Mouse (Mus musculus) liver, embryonic 14.5 days (tissue): Measurements from ENCODE around the gene Mon1a. TPM values are rescaled to one million over a fixed set of nuclear protein-coding genes. Genes with fewer than 3 reads are reported as not detected.
A peak's percentile ranks its signal among the peaks of the same experiment; 100 is the strongest.

Source experiments
- ATAC-seq: fragments of 200-750 bp; cut with Nextera tagmentation; 2 replicates; pipeline ENCODE4 v1.8.0; 2017; ENCODE audit warnings: moderate number of reproducible peaks, mild to moderate bottlenecking, moderate library complexity; ENCODE audit not compliant: insufficient read depth
- DNase-seq, 3 experiments: peaks; one replicate each; pipeline ENCODE4 v3.0.0-alpha.2; 2012 to 2013; ENCODE audit warnings: low read depth in 3 of 3, low spot score in 3 of 3
- H3K27ac ChIP-seq: fragments of 300-500 bp; sonication (generic); 2 replicates; pipeline ENCODE4 v1.5.1; 2014; ENCODE audit warnings: moderate library complexity, mild to moderate bottlenecking, control low read depth, inconsistent platforms
- H3K27me3 ChIP-seq: fragments of 300-500 bp; sonication (generic); 2 replicates; pipeline ENCODE4 v1.6.1; 2014; ENCODE audit warnings: mild to moderate bottlenecking, low read length, moderate library complexity; ENCODE audit not compliant: control insufficient read depth, insufficient read depth
- H3K36me3 ChIP-seq: fragments of 300-500 bp; sonication (generic); replicated peaks from 2 replicates; pipeline ENCODE4 v1.6.1; 2014; ENCODE audit warnings: low read depth; ENCODE audit not compliant: control insufficient read depth, insufficient read depth
- H3K4me1 ChIP-seq, 2 experiments: fragments of 200-500 bp in 1 of 2; fragments of 300-500 bp in 1 of 2; sonication (generic) in 1 of 2; replicated peaks; 2 replicates each; pipeline ENCODE4 v1.6.1; 2012 to 2014; ENCODE audit warnings: antibody characterized with exemption in 1 of 2, inconsistent platforms in 1 of 2, low read length in 1 of 2; ENCODE audit not compliant: control insufficient read depth in 2 of 2, insufficient read depth in 2 of 2
- H3K4me2 ChIP-seq: fragments of 300-500 bp; sonication (generic); 2 replicates; pipeline ENCODE4 v1.6.1; 2014; ENCODE audit warnings: low read depth, mild to moderate bottlenecking, control low read depth, moderate library complexity
- H3K4me3 ChIP-seq, 2 experiments: fragments of 200-500 bp in 1 of 2; fragments of 300-500 bp in 1 of 2; sonication (generic) in 1 of 2; 2 replicates each; pipeline ENCODE4 v1.5.1; 2012 to 2014; ENCODE audit warnings: low read depth in 2 of 2, low read length in 2 of 2, mild to moderate bottlenecking in 2 of 2, control low read depth in 1 of 2, inconsistent platforms in 1 of 2, moderate library complexity in 1 of 2; ENCODE audit not compliant: insufficient read depth in 1 of 2
- H3K9ac ChIP-seq: fragments of 300-500 bp; sonication (generic); replicated peaks from 2 replicates; pipeline ENCODE4 v1.6.1; 2014; ENCODE audit warnings: mild to moderate bottlenecking, control low read depth, moderate library complexity
- H3K9me3 ChIP-seq: fragments of 300-500 bp; sonication (generic); 2 replicates; pipeline ENCODE4 v1.6.1; 2016; ENCODE audit warnings: low read length, mixed read lengths; ENCODE audit not compliant: control insufficient read depth
- CTCF ChIP-seq: IDR thresholded peaks from 2 replicates; pipeline ENCODE4 v1.5.1; 2016; ENCODE audit warnings: antibody characterized with exemption, low read depth, control low read depth
- EP300 ChIP-seq: IDR thresholded peaks from 2 replicates; pipeline ENCODE4 v1.6.1; 2016; ENCODE audit warnings: antibody characterized with exemption, low read depth
- WGBS: fragments of 180-500 bp; shearing (Covaris S2); extraction: QIAGEN DNeasy Blood & Tissue Kit; methylation state at CpG from one replicate; pipeline ENCODE4 v1.1.7; 2014; ENCODE audit not compliant: insufficient replicate concordance; 5-methylcytosine and 5-hydroxymethylcytosine counted together
- polyA plus RNA-seq, 2 experiments: library from polyadenylated mRNA; depleted of rRNA in 1 of 2; stranded (reverse) in 1 of 2; unstranded in 1 of 2; fragments of >200 nt; fragmentation: Nextera tagmentation in 1 of 2; extraction: Ambion mirVana in 1 of 2; gene quantifications; 2 replicates each; pipeline versions ENCODE4 v1.2.1 to v1.2.3; 2012 to 2014

Mon1a gene
- polyA plus RNA-seq, 2 experiments, result 3.8 to 4.0 TPM

GRCm38 (mm10) chr9:107906967-107907800 lies 19.2 kb downstream of the Mon1a start:
- no peak overlapping the region for H3K27ac ChIP-seq
- peak overlapping the region; percentile 58 for H3K4me2 ChIP-seq
- no peak overlapping the region for H3K9ac ChIP-seq
- TF ChIP-seq CTCF, result no peak
- no peak for TF ChIP-seq EP300
- no peak for ATAC-seq
- WGBS, result 57% methylated on average over 31 of the region's 31 CpGs
- H3K27me3 ChIP-seq, result no peaks in the 10 kb centered on the region
- no peak for DNase-seq
- no peaks in the 10 kb centered on the region for H3K9me3 ChIP-seq
- no peaks in the 10 kb centered on the region for H3K36me3 ChIP-seq
- peak overlapping the region; percentile 30 to 35 for H3K4me3 ChIP-seq
- peaks cover 7 to 12% of the 10 kb centered on the region in 2 experiments for H3K4me1 ChIP-seq

GRCm38 (mm10) chr9:107907801-107908120 lies 19.8 kb downstream of the Mon1a start:
- no peaks in the 10 kb centered on the region for H3K9me3 ChIP-seq
- ATAC-seq, result no peak
- H3K27me3 ChIP-seq, result no peaks in the 10 kb centered on the region
- H3K4me3 ChIP-seq, result no peak overlapping the region
- H3K27ac ChIP-seq, result no peak overlapping the region
- H3K4me2 ChIP-seq, result no peak overlapping the region
- H3K4me1 ChIP-seq, result peaks cover 7 to 12% of the 10 kb centered on the region in 2 experiments
- TF ChIP-seq EP300 (no peak), CTCF (no peak)
- H3K36me3 ChIP-seq, result no peaks in the 10 kb centered on the region
- no peak overlapping the region for H3K9ac ChIP-seq
- no peak for DNase-seq
- 72% methylated on average over 14 of the region's 14 CpGs for WGBS

GRCm38 (mm10) chr9:107908410-107909158 lies 20.6 kb downstream of the Mon1a start:
- Histone ChIP-seq H3K4me1 (peaks cover 7 to 12% of the 10 kb centered on the region in 2 experiments), H3K27ac (no peak overlapping the region), H3K36me3 (no peaks in the 10 kb centered on the region), H3K9ac (no peak overlapping the region), H3K4me2 (peak overlapping the region; percentile 8), H3K4me3 (no peak overlapping the region), H3K27me3 (no peaks in the 10 kb centered on the region), H3K9me3 (no peaks in the 10 kb centered on the region)
- ATAC-seq (no peak), DNase-seq (no peak)
- TF ChIP-seq CTCF (no peak), EP300 (no peak)
- WGBS, result 35% methylated on average over 18 of the region's 18 CpGs

GRCm38 (mm10) chr9:107910025-107910769 lies 22.2 kb downstream of the Mon1a start:
- Histone ChIP-seq H3K4me2 (no peak overlapping the region), H3K4me3 (no peak overlapping the region), H3K36me3 (no peaks in the 10 kb centered on the region), H3K27ac (no peak overlapping the region), H3K27me3 (no peaks in the 10 kb centered on the region), H3K4me1 (peaks cover 7 to 12% of the 10 kb centered on the region in 2 experiments), H3K9me3 (no peaks in the 10 kb centered on the region), H3K9ac (no peak overlapping the region)
- ATAC-seq, result no peak
- DNase-seq, result no peak
- 68% methylated on average over 15 of the region's 15 CpGs for WGBS
- no peak for TF ChIP-seq EP300
- no peak for TF ChIP-seq CTCF
